11 mouse cellular contexts compared by ENCODE assay signal in the genomic region with DNA sequence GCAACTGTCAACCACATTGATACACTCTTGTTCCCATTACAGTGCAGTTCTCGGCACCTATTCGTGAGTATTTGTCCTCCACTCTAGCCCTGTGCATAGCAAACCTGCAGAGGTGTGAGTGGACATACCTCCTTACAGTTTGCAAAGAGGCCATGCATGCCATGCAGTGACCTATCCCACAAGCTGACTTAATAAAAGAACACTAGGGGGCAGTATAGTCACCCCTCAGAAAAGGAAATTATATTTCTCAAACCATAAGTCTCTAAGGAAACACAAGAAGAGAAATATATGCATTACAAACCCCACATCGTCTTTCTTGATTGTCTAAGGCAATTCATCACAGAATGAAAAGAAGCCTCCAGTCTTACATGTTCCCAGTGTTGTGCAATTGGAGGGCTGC. TPM values are rescaled to one million over a fixed set of nuclear protein-coding genes. Genes with fewer than 3 reads are reported as not detected.
A peak's percentile ranks its signal among the peaks of the same experiment; 100 is the strongest.
DNase-seq lines count a peak whose midpoint lies in the region; TF ChIP-seq lines count a peak whose summit lies in the region.
"Had no signal": no experiment of that assay in that cellular context is flagged by ENCODE, and none has a peak within 500 bp of the region (broad histone marks: within the 10 kb centered on the region; RNA-seq: fewer than 3 reads in every experiment).

No protein-coding gene starts in this region.

- 37% methylated on average over 3 of the region's 3 CpGs for WGBS in large intestine, adult 2 months

- peak; percentile 72 for TF ChIP-seq RAD21 in CH12.LX (IDR thresholded peaks at IDR 0.05; ENCODE audit: low read depth, low read length)

- TF ChIP-seq EP300 in CH12.LX (IDR thresholded peaks at IDR 0.05; ENCODE audit: low read length): no peak

- H3K36me3 ChIP-seq in CH12.LX (replicated peaks in 1 of 2; ENCODE audit: control insufficient read depth in 1 of 2, insufficient read depth in 1 of 2, low read length in 1 of 2): no peaks in the 10 kb centered on the region

- H3K4me1 ChIP-seq in CH12.LX (ENCODE audit: control insufficient read depth in 1 of 2, insufficient read depth in 2 of 2): peaks cover 0 to 4% of the 10 kb centered on the region in 2 experiments; a peak in 1 of 4 replicates

- TF ChIP-seq CTCF in CH12.LX (conservative IDR thresholded peaks at IDR 0.05 in 1 of 2, IDR thresholded peaks at IDR 0.05 in 1 of 2; ENCODE audit: low read depth in 2 of 2, low read length in 2 of 2): peak; percentile 61 to 79

- dilution Hi-C loops in CH12.LX (cut with MboI; ENCODE audit: extremely low pct_ligation_motif_present, extremely low pct_unique_long_range_greater_than_20kb, low sequenced_read_pairs): no loop called here

- H3K4me3 ChIP-seq in CH12.LX (replicated peaks in 1 of 3; ENCODE audit: low read depth in 2 of 3, low read length in 2 of 3, poor library complexity in 1 of 3): no peak overlapping the region

- H3K27ac ChIP-seq in CH12.LX (ENCODE audit: insufficient read depth, low read depth): no peak overlapping the region

- H3K79me2 ChIP-seq in CH12.LX (replicated peaks; ENCODE audit: control insufficient read depth, extremely low read depth, insufficient read depth, poor library complexity, severe bottlenecking): no peaks in the 10 kb centered on the region

- DNase-seq in kidney, postnatal 36 days: peak; percentile 10 to 18
- no peak for DNase-seq in kidney, adult 11 months
- DNase-seq in CH12.LX (ENCODE audit: extremely low read depth) (peak; percentile 37), MN1 (ENCODE audit: low spot score) (peak; percentile 20)
- peak; percentile 46 for DNase-seq in large intestine, adult 2 months (ENCODE audit: low read depth, low spot score)
- no peak for DNase-seq in gastrocnemius, postnatal 25 days
- no peak for DNase-seq in frontal cortex, postnatal 25 days (ENCODE audit: low spot score in 2 of 2)
- DNase-seq: cerebellum, adult 9-11 months had no signal

- peaks cover 3% of the 10 kb centered on the region for H3K9me3 ChIP-seq in CH12.LX (replicated peaks; ENCODE audit: low read length)

- no peak overlapping the region for H3K4me2 ChIP-seq in CH12.LX (ENCODE audit: insufficient read depth, low read depth, poor library complexity, severe bottlenecking)

- no peak for TF ChIP-seq POLR2A in CH12.LX (IDR thresholded peaks at IDR 0.05; ENCODE audit: low read depth, low read length)

- in situ Hi-C loops in CH12.LX (cut with MboI; ENCODE audit: low pct_ligation_motif_present, low pct_unique_long_range_greater_than_20kb, low sequenced_read_pairs): loop anchor here (5.0 to 10.0 kb wide), 2 partner anchors 115 to 178 kb away; partner anchors contain the start of gene Egfl8

- peaks cover 51% of the 10 kb centered on the region for H3K27me3 ChIP-seq in CH12.LX (replicated peaks)

- H3K9ac ChIP-seq in CH12.LX (ENCODE audit: insufficient read depth, low read depth): no peak overlapping the region

TF ChIP-seq in CH12.LX, 34 proteins besides CTCF, POLR2A, EP300 and RAD21:
- TF ChIP-seq ELF1 (IDR thresholded peaks at IDR 0.05; ENCODE audit: low read depth, low read length) (no peak), ZC3H11A (IDR thresholded peaks at IDR 0.05; ENCODE audit: low read depth, low read length) (0 out of 2 replicates have a peak, but pooled peaks have one; percentile 17), SMC3 (IDR thresholded peaks at IDR 0.05; ENCODE audit: low read depth, low read length) (peak; percentile 71)
TF ChIP-seq in CH12.LX: peak in this region for 2.

RNA-seq across cellular contexts. Expression of gene Btnl4, which starts 37.3 kb away (rescaled TPM):
- total RNA-seq in CH12.LX (2012; rRNA removed) (not detected in 2 replicates), CH12.LX (2014; rRNA removed) (not detected in 2 replicates)
- not detected in 2 replicates for polyA plus RNA-seq in CH12.LX (2012; ENCODE audit: insufficient read length, low read depth)
- 55.9 and 102 TPM in 2 replicates for polyA plus RNA-seq in large intestine, adult 2 months (2012; rRNA removed)
- not detected for total RNA-seq in gastrocnemius, postnatal 25 days (2021)
- total RNA-seq: heart, adult 18-20 months; left cerebral cortex, postnatal 36 days had no signal
- polyA plus RNA-seq: neural tube, embryonic 11.5 days had no signal

RNA-seq across cellular contexts. Expression of gene BC051142, which starts 41.2 kb away (rescaled TPM):
- not detected in 2 replicates for total RNA-seq in CH12.LX (2012; rRNA removed)
- total RNA-seq in CH12.LX (2014; rRNA removed): 0.28 TPM in 1 of 2 replicates, not detected in the other
- polyA plus RNA-seq in CH12.LX (2012; ENCODE audit: insufficient read length, low read depth): 0.83 and 1.0 TPM in 2 replicates
- polyA plus RNA-seq in large intestine, adult 2 months (2012; rRNA removed): 0.64 and 1.3 TPM in 2 replicates
- total RNA-seq in gastrocnemius, postnatal 25 days (2021): not detected
- total RNA-seq: heart, adult 18-20 months had no signal

Comparison
In these comparisons a context has a peak if more than half of its experiments do, and no peak if none do; other contexts are left out.
1. DNase-seq: peak in kidney, postnatal 36 days (2 of 2), CH12.LX (single experiment), MN1 (single experiment) and large intestine, adult 2 months (single experiment); none in kidney, adult 11 months (single experiment), gastrocnemius, postnatal 25 days (single experiment) and frontal cortex, postnatal 25 days (0 of 2).